Mouse (Mus musculus): ENCODE results near the gene Plb1.
A peak's percentile ranks its signal among the peaks of the same experiment; 100 is the strongest.

Plb1 gene

GRCm38 (mm10) chr5:32400926-32401325 lies 168.4 kb downstream of the Plb1 start:
- DNase-seq = no peak

GRCm38 (mm10) chr5:32403082-32403953 lies 170.8 kb downstream of the Plb1 start:
- no peak for DNase-seq

GRCm38 (mm10) chr5:32405199-32405855 lies 172.8 kb downstream of the Plb1 start:
- no peak for DNase-seq

- DNase-seq = no peak
Measured at GRCm38 (mm10) chr5:32408771-32409170, 176.3 kb downstream of the Plb1 start.

- no peak for DNase-seq
Measured at GRCm38 (mm10) chr5:32409747-32410146, 177.2 kb downstream of the Plb1 start.

GRCm38 (mm10) chr5:32410954-32411688 lies 178.6 kb downstream of the Plb1 start:
- DNase-seq = no peak

GRCm38 (mm10) chr5:32412186-32412950 lies 179.9 kb downstream of the Plb1 start:
- DNase-seq = peak; percentile 23 to 26

GRCm38 (mm10) chr5:32413083-32413482 lies 180.6 kb downstream of the Plb1 start:
- DNase-seq = no peak

GRCm38 (mm10) chr5:32413569-32413968 lies 181.1 kb downstream of the Plb1 start:
- DNase-seq = no peak

- DNase-seq = no peak
Measured at GRCm38 (mm10) chr5:32414461-32414985, 182.0 kb downstream of the Plb1 start.

- DNase-seq = no peak
Measured at GRCm38 (mm10) chr5:32415554-32415953, 183.0 kb downstream of the Plb1 start.
